23 mouse cellular contexts compared by ENCODE assay signal in genomic region chr1:194699321-194699720, GRCm38 (mm10).
DNase-seq lines count a peak whose midpoint lies in the region; ATAC-seq and TF ChIP-seq lines count a peak whose summit lies in the region.
"Had no signal": no experiment of that assay in that cellular context is flagged by ENCODE, and none has a peak within 500 bp of the region (broad histone marks: within the 10 kb centered on the region; RNA-seq: fewer than 3 reads in every experiment).

No protein-coding gene starts in this region.

- no peak for TF ChIP-seq CTCF in gastrocnemius, adult 2 months (IDR thresholded peaks at IDR 0.05)

- intact Hi-C loops in gastrocnemius, adult 2 months (cut with DNase I): no loop called here

- no peak overlapping the region for H3K9ac ChIP-seq in kidney, embryonic 15.5 days
- no peak overlapping the region for H3K9ac ChIP-seq in limb, embryonic 11.5 days (ENCODE audit: low read length)
- H3K9ac ChIP-seq: embryonic facial prominence, embryonic 13.5 days; forebrain, embryonic 15.5 days; heart, embryonic 13.5 days; hindbrain, embryonic 14.5 days had no signal

- H3K36me3 ChIP-seq in kidney, embryonic 15.5 days: no peaks in the 10 kb centered on the region
- H3K36me3 ChIP-seq in limb, embryonic 11.5 days (ENCODE audit: control insufficient read depth, insufficient read depth, low read length): no peaks in the 10 kb centered on the region
- H3K36me3 ChIP-seq in limb, embryonic 10.5 days: no peaks in the 10 kb centered on the region
- H3K36me3 ChIP-seq: embryonic facial prominence, embryonic 13.5 days; heart, embryonic 10.5 days; heart, embryonic 13.5 days had no signal

- DNase-seq in gastrocnemius, adult 2 months: peak; percentile 45
- DNase-seq in gastrocnemius, adult 8-10 months (ENCODE audit: low spot score in 2 of 2): no peak
- no peak for DNase-seq in kidney, adult 11 months
- DNase-seq in limb, embryonic 11.5 days (ENCODE audit: low spot score): no peak
- DNase-seq in limb, embryonic 10.5 days (ENCODE audit: low spot score): no peak
- DNase-seq: adrenal gland, adult 2 months; adrenal gland, postnatal 14 days; cerebellum, adult 11 months; cerebellum, adult 2 months; cerebellum, adult 9-11 months; cerebellum, postnatal 25 days; heart, adult 2 months; heart, postnatal 14 days; heart, postnatal 4 days had no signal

- ATAC-seq in kidney, embryonic 15.5 days (replicated peaks; ENCODE audit: low FRiP score): peak; percentile 62
- 0 out of 2 replicates have a peak, but pooled peaks have one; percentile 39 for ATAC-seq in limb, embryonic 11.5 days (ENCODE audit: insufficient number of reproducible peaks, low FRiP score, low TSS enrichment, low read depth)
- ATAC-seq: CD4-positive, CD25-positive, alpha-beta regulatory T cell, adult 4 months; forebrain, embryonic 15.5 days; hindbrain, postnatal 0 days; inflammation-experienced regulatory T-cells, adult 6 months had no signal

- H3K4me1 ChIP-seq in kidney, embryonic 15.5 days: peaks cover 25% of the 10 kb centered on the region
- no peaks in the 10 kb centered on the region for H3K4me1 ChIP-seq in limb, embryonic 11.5 days (ENCODE audit: control insufficient read depth, insufficient read depth, low read length)
- peaks cover 19% of the 10 kb centered on the region for H3K4me1 ChIP-seq in limb, embryonic 10.5 days

- 61% methylated on average over 3 of the region's 3 CpGs for WGBS in kidney, embryonic 15.5 days
- WGBS in limb, embryonic 11.5 days: 75% methylated on average over 3 of the region's 3 CpGs
- 78% methylated on average over 3 of the region's 3 CpGs for WGBS in limb, embryonic 10.5 days

- H3K27ac ChIP-seq in gastrocnemius, adult 2 months: peak overlapping the region; percentile 13; the same call in 1 of the 2 replicates
- no peak overlapping the region for H3K27ac ChIP-seq in kidney, embryonic 15.5 days
- H3K27ac ChIP-seq in limb, embryonic 11.5 days (replicated peaks; ENCODE audit: low read depth, low read length): no peak overlapping the region
- no peak overlapping the region for H3K27ac ChIP-seq in limb, embryonic 10.5 days
- H3K27ac ChIP-seq: embryonic facial prominence, embryonic 13.5 days; forebrain, embryonic 15.5 days; heart, adult 2 months; heart, embryonic 10.5 days; heart, embryonic 13.5 days; hindbrain, embryonic 14.5 days; hindbrain, postnatal 0 days had no signal

- H3K9me3 ChIP-seq in kidney, embryonic 15.5 days (replicated peaks): no peaks in the 10 kb centered on the region
- H3K9me3 ChIP-seq in limb, embryonic 11.5 days (ENCODE audit: control insufficient read depth, low read length): no peaks in the 10 kb centered on the region
- H3K9me3 ChIP-seq in limb, embryonic 10.5 days (replicated peaks): no peaks in the 10 kb centered on the region
- H3K9me3 ChIP-seq: embryonic facial prominence, embryonic 13.5 days; forebrain, embryonic 15.5 days; heart, embryonic 10.5 days; heart, embryonic 13.5 days had no signal

- H3K4me2 ChIP-seq in kidney, embryonic 15.5 days: no peak overlapping the region
- H3K4me2 ChIP-seq in limb, embryonic 11.5 days (ENCODE audit: low read depth, severe bottlenecking): no peak overlapping the region
- H3K4me2 ChIP-seq: embryonic facial prominence, embryonic 13.5 days; forebrain, embryonic 15.5 days; heart, embryonic 13.5 days; hindbrain, embryonic 14.5 days had no signal

- H3K4me3 ChIP-seq in gastrocnemius, adult 2 months: no peak overlapping the region
- no peak overlapping the region for H3K4me3 ChIP-seq in kidney, embryonic 15.5 days (replicated peaks)
- no peak overlapping the region for H3K4me3 ChIP-seq in limb, embryonic 11.5 days (ENCODE audit: low read depth, low read length)
- H3K4me3 ChIP-seq in limb, embryonic 10.5 days: no peak overlapping the region
- H3K4me3 ChIP-seq: embryonic facial prominence, embryonic 13.5 days; forebrain, embryonic 15.5 days; heart, adult 2 months; heart, embryonic 10.5 days; heart, embryonic 13.5 days had no signal

- H3K27me3 ChIP-seq in kidney, embryonic 15.5 days: no peaks in the 10 kb centered on the region
- no peaks in the 10 kb centered on the region for H3K27me3 ChIP-seq in limb, embryonic 11.5 days (ENCODE audit: control insufficient read depth, insufficient read depth, low read length)
- no peaks in the 10 kb centered on the region for H3K27me3 ChIP-seq in limb, embryonic 10.5 days (ENCODE audit: low read depth, poor library complexity, severe bottlenecking)
- H3K27me3 ChIP-seq: embryonic facial prominence, embryonic 13.5 days; forebrain, embryonic 15.5 days; heart, embryonic 13.5 days had no signal
